10 mouse cellular contexts compared by ENCODE assay signal in genomic region chr7:30278911-30279310, GRCm38 (mm10). TPM values are rescaled to one million over a fixed set of nuclear protein-coding genes. Genes with fewer than 3 reads are reported as not detected.
A peak's percentile ranks its signal among the peaks of the same experiment; 100 is the strongest.
DNase-seq lines count a peak whose midpoint lies in the region; ATAC-seq and TF ChIP-seq lines count a peak whose summit lies in the region.
"Had no signal": no experiment of that assay in that cellular context is flagged by ENCODE, and none has a peak within 500 bp of the region (broad histone marks: within the 10 kb centered on the region; RNA-seq: fewer than 3 reads in every experiment).

No protein-coding gene starts in this region.

- H3K27me3 ChIP-seq in kidney, embryonic 15.5 days = no peaks in the 10 kb centered on the region
- H3K27me3 ChIP-seq in embryonic facial prominence, embryonic 13.5 days = no peaks in the 10 kb centered on the region
- H3K27me3 ChIP-seq in liver, embryonic 14.5 days (ENCODE audit: control insufficient read depth, insufficient read depth, low read length) = no peaks in the 10 kb centered on the region
- H3K27me3 ChIP-seq: megakaryocyte, embryonic 14.5 days had no signal

- H3K4me1 ChIP-seq in kidney, embryonic 15.5 days = peaks cover 19% of the 10 kb centered on the region
- peaks cover 12% of the 10 kb centered on the region for H3K4me1 ChIP-seq in embryonic facial prominence, embryonic 13.5 days
- H3K4me1 ChIP-seq in liver, embryonic 14.5 days (replicated peaks; ENCODE audit: control insufficient read depth in 2 of 2, insufficient read depth in 2 of 2, low read length in 1 of 2) = peaks cover 2 to 10% of the 10 kb centered on the region in 2 experiments; a peak in 3 of 4 replicates

- no peak overlapping the region for H3K9ac ChIP-seq in kidney, embryonic 15.5 days
- H3K9ac ChIP-seq in embryonic facial prominence, embryonic 13.5 days = no peak overlapping the region
- peak overlapping the region; percentile 16 for H3K9ac ChIP-seq in liver, embryonic 14.5 days (replicated peaks)

- peak; percentile 20 for DNase-seq in cerebellum, adult 9-11 months
- no peak for DNase-seq in kidney, adult 8-10 months
- no peak for DNase-seq in liver, embryonic 14.5 days (ENCODE audit: low read depth in 3 of 3, low spot score in 3 of 3)
- DNase-seq in gastrocnemius, adult 8-10 months (ENCODE audit: low spot score in 2 of 2) = no peak
- no peak for DNase-seq in thymus, postnatal 10 days (ENCODE audit: low spot score in 2 of 2)
- DNase-seq: right cerebral cortex, postnatal 14 days had no signal

- H3K27ac ChIP-seq in kidney, embryonic 15.5 days = no peak overlapping the region
- no peak overlapping the region for H3K27ac ChIP-seq in embryonic facial prominence, embryonic 13.5 days
- H3K27ac ChIP-seq in liver, embryonic 14.5 days = no peak overlapping the region

- no peak for ATAC-seq in cerebellum, adult (ENCODE audit: insufficient number of reproducible peaks, low FRiP score, low TSS enrichment)
- no peak for ATAC-seq in kidney, embryonic 15.5 days (replicated peaks; ENCODE audit: low FRiP score)
- no peak for ATAC-seq in embryonic facial prominence, embryonic 13.5 days (ENCODE audit: insufficient number of reproducible peaks, insufficient read depth, low FRiP score, low TSS enrichment, low read depth)
- ATAC-seq in liver, embryonic 14.5 days (ENCODE audit: insufficient read depth) = no peak

- 38% methylated on average over 2 of the region's 2 CpGs for WGBS in kidney, embryonic 15.5 days
- 56% methylated on average over 2 of the region's 2 CpGs for WGBS in embryonic facial prominence, embryonic 13.5 days
- 58% methylated on average over 2 of the region's 2 CpGs for WGBS in liver, embryonic 14.5 days (ENCODE audit: insufficient replicate concordance)

- peak overlapping the region; percentile 69; the same call in 1 of the 2 replicates for H3K4me3 ChIP-seq in kidney, embryonic 15.5 days (replicated peaks)
- no peak overlapping the region for H3K4me3 ChIP-seq in embryonic facial prominence, embryonic 13.5 days
- peak overlapping the region in 1 of 2 experiments; percentile 78; a peak in 3 of 4 replicates for H3K4me3 ChIP-seq in liver, embryonic 14.5 days (ENCODE audit: insufficient read depth in 1 of 2, low read depth in 2 of 2, low read length in 2 of 2)

- peak overlapping the region; percentile 85; the same call in 1 of the 2 replicates for H3K4me2 ChIP-seq in kidney, embryonic 15.5 days
- peak overlapping the region; percentile 85 for H3K4me2 ChIP-seq in embryonic facial prominence, embryonic 13.5 days
- peak overlapping the region; percentile 85 for H3K4me2 ChIP-seq in liver, embryonic 14.5 days (ENCODE audit: low read depth)

- no peak for TF ChIP-seq EP300 in liver, embryonic 14.5 days (IDR thresholded peaks at IDR 0.05; ENCODE audit: low read depth)

- no peaks in the 10 kb centered on the region for H3K9me3 ChIP-seq in kidney, embryonic 15.5 days (replicated peaks)
- H3K9me3 ChIP-seq in embryonic facial prominence, embryonic 13.5 days = no peaks in the 10 kb centered on the region
- H3K9me3 ChIP-seq in liver, embryonic 14.5 days (ENCODE audit: control insufficient read depth, low read length) = no peaks in the 10 kb centered on the region
- H3K9me3 ChIP-seq: megakaryocyte, embryonic 14.5 days had no signal

- no peaks in the 10 kb centered on the region; the same call in 1 of the 2 replicates for H3K36me3 ChIP-seq in kidney, embryonic 15.5 days
- H3K36me3 ChIP-seq in embryonic facial prominence, embryonic 13.5 days = no peaks in the 10 kb centered on the region
- no peaks in the 10 kb centered on the region for H3K36me3 ChIP-seq in liver, embryonic 14.5 days (replicated peaks; ENCODE audit: control insufficient read depth, insufficient read depth, low read depth)

- TF ChIP-seq CTCF in liver, embryonic 14.5 days (IDR thresholded peaks at IDR 0.05; ENCODE audit: low read depth) = no peak

RNA-seq across cellular contexts. Expression of gene Thap8, which starts 1.0 kb away (rescaled TPM):
- polyA plus RNA-seq in kidney, embryonic 15.5 days (2015; fragmentation: Nextera tagmentation; extraction: Ambion mirVana) = 0.59 and 0.61 TPM in 2 replicates
- polyA plus RNA-seq in embryonic facial prominence, embryonic 13.5 days (2015; fragmentation: Nextera tagmentation; extraction: Ambion mirVana) = 0.15 and 0.59 TPM in 2 replicates
- 0.03 TPM in 1 of 2 replicates, not detected in the other for polyA plus RNA-seq in liver, embryonic 14.5 days (2012; rRNA removed)
- not detected in 2 replicates for polyA plus RNA-seq in liver, embryonic 14.5 days (2014; fragmentation: Nextera tagmentation; extraction: Ambion mirVana)
- total RNA-seq in gastrocnemius, adult 8-10 months (2022) = not detected

RNA-seq across cellular contexts. Expression of gene Wdr62, which starts 1.3 kb away (rescaled TPM):
- polyA plus RNA-seq in kidney, embryonic 15.5 days (2015; fragmentation: Nextera tagmentation; extraction: Ambion mirVana) = 8.6 and 9.9 TPM in 2 replicates
- polyA plus RNA-seq in embryonic facial prominence, embryonic 13.5 days (2015; fragmentation: Nextera tagmentation; extraction: Ambion mirVana) = 6.4 and 8.3 TPM in 2 replicates
- polyA plus RNA-seq in liver, embryonic 14.5 days (2012; rRNA removed) = 12.4 and 14.0 TPM in 2 replicates
- polyA plus RNA-seq in liver, embryonic 14.5 days (2014; fragmentation: Nextera tagmentation; extraction: Ambion mirVana) = 7.5 and 8.8 TPM in 2 replicates
- total RNA-seq in gastrocnemius, adult 8-10 months (2022) = 1 to 10 TPM in 3 of 4 experiments, under 1 TPM in 1; 0.90 to 2.3 (median 1.4) TPM

RNA-seq across cellular contexts. Expression of gene Clip3, which starts 12.6 kb away (rescaled TPM):
- 33.3 and 36.5 TPM in 2 replicates for polyA plus RNA-seq in kidney, embryonic 15.5 days (2015; fragmentation: Nextera tagmentation; extraction: Ambion mirVana)
- polyA plus RNA-seq in embryonic facial prominence, embryonic 13.5 days (2015; fragmentation: Nextera tagmentation; extraction: Ambion mirVana) = 60.7 and 61.0 TPM in 2 replicates
- polyA plus RNA-seq in liver, embryonic 14.5 days (2012; rRNA removed) = 1.0 and 2.1 TPM in 2 replicates
- polyA plus RNA-seq in liver, embryonic 14.5 days (2014; fragmentation: Nextera tagmentation; extraction: Ambion mirVana) = 0.71 and 0.86 TPM in 2 replicates
- 1 to 10 TPM; 1.1 to 7.3 (median 3.4) TPM for total RNA-seq in gastrocnemius, adult 8-10 months (2022)

RNA-seq across cellular contexts. Expression of gene Alkbh6, which starts 29.6 kb away (rescaled TPM):
- 94.7 and 95.7 TPM in 2 replicates for polyA plus RNA-seq in kidney, embryonic 15.5 days (2015; fragmentation: Nextera tagmentation; extraction: Ambion mirVana)
- 91.8 and 104 TPM in 2 replicates for polyA plus RNA-seq in embryonic facial prominence, embryonic 13.5 days (2015; fragmentation: Nextera tagmentation; extraction: Ambion mirVana)
- polyA plus RNA-seq in liver, embryonic 14.5 days (2012; rRNA removed) = 13.8 and 18.6 TPM in 2 replicates
- 16.0 and 19.5 TPM in 2 replicates for polyA plus RNA-seq in liver, embryonic 14.5 days (2014; fragmentation: Nextera tagmentation; extraction: Ambion mirVana)
- 10 to 100 TPM; 21.4 to 31.1 (median 26.4) TPM for total RNA-seq in gastrocnemius, adult 8-10 months (2022)

RNA-seq across cellular contexts. Expression of gene Syne4, which starts 35.7 kb away (rescaled TPM):
- 88.2 and 97.7 TPM in 2 replicates for polyA plus RNA-seq in kidney, embryonic 15.5 days (2015; fragmentation: Nextera tagmentation; extraction: Ambion mirVana)
- 54.6 and 59.4 TPM in 2 replicates for polyA plus RNA-seq in embryonic facial prominence, embryonic 13.5 days (2015; fragmentation: Nextera tagmentation; extraction: Ambion mirVana)
- 11.1 and 12.0 TPM in 2 replicates for polyA plus RNA-seq in liver, embryonic 14.5 days (2012; rRNA removed)
- polyA plus RNA-seq in liver, embryonic 14.5 days (2014; fragmentation: Nextera tagmentation; extraction: Ambion mirVana) = 7.0 and 7.6 TPM in 2 replicates
- 1 to 10 TPM in 2 of 4 experiments, under 1 TPM in 1, not detected in 1; 0.73 to 1.7 (median 1.3) TPM for total RNA-seq in gastrocnemius, adult 8-10 months (2022)

Comparison
In these comparisons a context has a peak if more than half of its experiments do, and no peak if none do; other contexts are left out.
1. RNA of gene Clip3, which starts 12.6 kb away (polyA plus RNA-seq): 60.7 to 61.0 TPM in embryonic facial prominence, embryonic 13.5 days and 33.3 to 36.5 TPM in kidney, embryonic 15.5 days; 0.71 to 2.1 TPM in liver, embryonic 14.5 days; every median in the first group is over 10 times any median in the second.
2. Peak in every context shown above with its lines, with median percentiles within 50 percentile points of each other: H3K4me2 ChIP-seq.